Mouse (Mus musculus): ENCODE data around the gene Tulp4. TPM values are rescaled to one million over a fixed set of nuclear protein-coding genes. Genes with fewer than 3 reads are reported as not detected.

Gene Tulp4
- polyA plus RNA-seq, 1 experiment from 2014 or later: 159 TPM

DNA sequence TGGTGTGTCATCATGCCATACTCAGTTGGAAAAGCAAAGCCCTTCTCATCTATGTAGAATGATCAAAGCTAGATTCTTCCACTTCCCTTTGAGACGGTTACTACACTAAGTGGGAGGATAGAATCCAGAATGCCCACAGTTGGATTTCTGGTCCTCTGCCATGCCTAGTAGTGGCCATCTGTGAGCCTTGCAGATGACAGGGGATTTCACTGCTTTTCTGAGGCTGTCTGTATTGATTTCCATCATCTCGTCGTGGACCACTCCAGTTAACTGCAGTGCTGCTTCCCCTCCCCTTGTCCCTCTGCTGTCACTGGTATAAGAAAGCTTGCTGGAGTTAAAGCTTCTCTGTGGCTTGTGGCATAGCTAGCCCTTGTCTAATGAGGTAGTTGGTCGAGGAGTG, 23.1 kb downstream of the Tulp4 start:
- no peaks in the 10 kb centered on the region for H3K4me1 ChIP-seq
- H3K9me3 ChIP-seq (replicated peaks): no peaks in the 10 kb centered on the region
- no peak overlapping the region for H3K27ac ChIP-seq
- no peak overlapping the region for H3K4me3 ChIP-seq
- WGBS: 88% methylated on average over 4 of the region's 4 CpGs
- no peaks in the 10 kb centered on the region for H3K27me3 ChIP-seq (ENCODE audit: low read depth, poor library complexity, severe bottlenecking)
- DNase-seq (ENCODE audit: low spot score): no peak
- H3K36me3 ChIP-seq: peaks cover 29% of the 10 kb centered on the region

DNA sequence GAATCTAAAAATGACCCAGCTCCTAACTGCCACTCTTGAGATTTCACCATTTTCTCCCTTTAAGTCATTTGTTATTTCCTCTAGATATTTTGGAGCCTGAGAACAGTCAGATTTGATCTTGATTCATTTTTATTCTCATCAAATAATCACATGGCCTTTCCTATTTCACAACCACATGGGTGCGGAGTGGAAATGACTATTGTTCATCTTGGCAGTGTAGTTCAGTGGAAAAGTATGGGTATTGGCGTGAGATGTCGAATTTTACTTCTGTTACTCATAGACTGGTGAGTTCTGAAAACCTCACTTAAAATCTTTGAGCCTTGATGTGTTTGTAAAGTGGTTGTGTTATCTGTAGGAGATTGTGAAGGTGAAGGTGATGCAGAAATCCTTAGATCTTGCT, 24.8 kb downstream of the Tulp4 start:
- Histone ChIP-seq H3K36me3 (peaks cover 22% of the 10 kb centered on the region), H3K4me1 (no peaks in the 10 kb centered on the region), H3K4me3 (no peak overlapping the region), H3K27me3 (ENCODE audit: low read depth, poor library complexity, severe bottlenecking) (no peaks in the 10 kb centered on the region), H3K27ac (no peak overlapping the region), H3K9me3 (replicated peaks) (no peaks in the 10 kb centered on the region)
- 95% methylated on average over 3 of the region's 3 CpGs for WGBS
- DNase-seq (ENCODE audit: low spot score): no peak

DNA sequence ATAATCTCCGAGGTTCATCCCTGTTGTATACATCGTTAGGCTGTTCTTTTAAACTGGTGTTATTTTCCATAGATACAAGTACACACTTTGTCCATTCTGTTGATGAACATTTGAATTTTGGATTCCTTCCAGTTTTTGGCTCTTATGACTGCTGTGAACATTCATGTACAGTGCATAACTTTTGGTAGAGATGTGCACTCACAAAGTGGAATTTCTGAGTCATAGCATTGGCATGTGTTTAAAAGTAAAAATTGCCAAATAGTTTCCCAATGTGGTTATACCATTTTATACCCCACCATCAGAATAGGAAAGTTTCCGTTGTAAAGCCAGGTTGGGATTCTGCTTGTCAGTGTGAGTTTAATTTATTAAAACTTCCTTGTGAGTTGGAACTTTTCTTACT, 34.6 kb downstream of the Tulp4 start:
- no peak overlapping the region for H3K4me3 ChIP-seq
- H3K27ac ChIP-seq: no peak overlapping the region
- DNase-seq (ENCODE audit: low spot score): no peak
- H3K36me3 ChIP-seq: peaks cover 42% of the 10 kb centered on the region
- no peaks in the 10 kb centered on the region for H3K27me3 ChIP-seq (ENCODE audit: low read depth, poor library complexity, severe bottlenecking)
- H3K4me1 ChIP-seq: no peaks in the 10 kb centered on the region
- WGBS: 92% methylated on average over 3 of the region's 3 CpGs
- no peaks in the 10 kb centered on the region for H3K9me3 ChIP-seq (replicated peaks)

DNA sequence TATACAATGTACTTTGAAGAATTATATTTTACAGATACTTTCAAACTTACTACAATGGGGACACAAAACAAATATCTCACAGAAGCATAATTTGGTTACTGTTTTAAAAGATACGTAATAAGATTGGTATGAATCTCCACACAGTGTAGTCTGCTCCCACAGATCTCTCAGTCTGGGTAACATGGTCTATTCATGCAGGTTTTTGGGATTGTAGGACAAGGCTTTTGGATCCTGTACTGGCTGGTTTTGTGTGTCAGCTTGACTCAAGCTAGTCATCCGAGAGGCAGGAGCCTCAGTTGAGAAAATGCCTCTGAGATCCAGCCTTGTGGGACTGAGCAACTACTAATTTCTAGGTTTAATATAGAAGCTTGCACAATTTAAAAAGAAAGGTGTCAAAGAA, 35.1 kb downstream of the Tulp4 start:
- peaks cover 43% of the 10 kb centered on the region for H3K36me3 ChIP-seq
- H3K4me1 ChIP-seq: no peaks in the 10 kb centered on the region
- no peak overlapping the region for H3K27ac ChIP-seq
- H3K4me3 ChIP-seq: no peak overlapping the region
- DNase-seq (ENCODE audit: low spot score): no peak
- no peaks in the 10 kb centered on the region for H3K9me3 ChIP-seq (replicated peaks)
- WGBS: 95% methylated on average over 2 of the region's 2 CpGs
- H3K27me3 ChIP-seq (ENCODE audit: low read depth, poor library complexity, severe bottlenecking): no peaks in the 10 kb centered on the region

DNA sequence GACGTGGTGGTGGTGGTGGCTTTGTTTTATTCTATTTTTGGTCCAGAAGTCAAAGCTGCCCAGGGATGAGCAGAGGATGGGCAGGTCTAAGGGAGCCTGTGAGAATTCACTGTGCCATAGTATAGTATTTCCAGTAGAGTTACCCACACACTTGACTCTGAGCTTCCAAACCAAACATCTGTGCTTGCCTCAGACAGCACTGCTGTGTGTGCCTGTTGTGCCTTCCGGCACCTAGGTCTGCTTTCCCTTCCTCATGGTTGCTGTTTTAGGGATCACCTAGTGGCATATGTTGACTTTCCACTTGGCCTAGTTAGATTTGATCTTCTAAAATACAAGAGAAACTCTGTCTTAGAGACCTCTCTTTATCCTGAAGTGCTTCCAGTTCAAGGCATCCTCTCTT, 39.0 kb downstream of the Tulp4 start:
- WGBS: 97% methylated on average over 2 of the region's 2 CpGs
- Histone ChIP-seq H3K4me3 (no peak overlapping the region), H3K9me3 (replicated peaks) (no peaks in the 10 kb centered on the region), H3K27me3 (ENCODE audit: low read depth, poor library complexity, severe bottlenecking) (no peaks in the 10 kb centered on the region), H3K36me3 (peaks cover 23% of the 10 kb centered on the region), H3K27ac (no peak overlapping the region), H3K4me1 (no peaks in the 10 kb centered on the region)
- no peak for DNase-seq (ENCODE audit: low spot score)

DNA sequence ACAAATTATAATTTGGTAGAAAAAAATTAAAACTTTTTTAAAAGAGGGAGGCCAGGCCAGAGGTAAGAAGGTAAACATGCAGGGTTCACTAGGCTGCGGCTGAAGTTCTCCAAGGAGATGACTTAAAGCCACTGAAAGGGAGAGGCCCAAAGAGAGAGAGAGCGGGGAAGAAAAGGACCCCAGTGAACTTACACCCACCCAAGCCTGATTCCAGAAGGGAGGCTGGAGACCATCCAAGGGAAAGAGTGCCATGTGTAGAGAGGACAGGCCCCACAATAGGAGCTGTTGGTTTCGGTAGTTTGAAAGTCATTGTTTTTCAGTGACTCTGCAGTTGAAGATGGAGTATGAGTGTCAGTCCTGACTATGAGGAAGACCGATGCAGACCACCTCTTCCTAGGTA, 46.7 kb downstream of the Tulp4 start:
- H3K27me3 ChIP-seq (ENCODE audit: low read depth, poor library complexity, severe bottlenecking): no peaks in the 10 kb centered on the region
- H3K9me3 ChIP-seq (replicated peaks): no peaks in the 10 kb centered on the region
- 92% methylated on average over 4 of the region's 4 CpGs for WGBS
- DNase-seq (ENCODE audit: low spot score): no peak
- no peak overlapping the region for H3K27ac ChIP-seq
- H3K4me1 ChIP-seq: no peaks in the 10 kb centered on the region
- peaks cover 13% of the 10 kb centered on the region; the same call in 1 of the 2 replicates for H3K36me3 ChIP-seq
- no peak overlapping the region for H3K4me3 ChIP-seq

DNA sequence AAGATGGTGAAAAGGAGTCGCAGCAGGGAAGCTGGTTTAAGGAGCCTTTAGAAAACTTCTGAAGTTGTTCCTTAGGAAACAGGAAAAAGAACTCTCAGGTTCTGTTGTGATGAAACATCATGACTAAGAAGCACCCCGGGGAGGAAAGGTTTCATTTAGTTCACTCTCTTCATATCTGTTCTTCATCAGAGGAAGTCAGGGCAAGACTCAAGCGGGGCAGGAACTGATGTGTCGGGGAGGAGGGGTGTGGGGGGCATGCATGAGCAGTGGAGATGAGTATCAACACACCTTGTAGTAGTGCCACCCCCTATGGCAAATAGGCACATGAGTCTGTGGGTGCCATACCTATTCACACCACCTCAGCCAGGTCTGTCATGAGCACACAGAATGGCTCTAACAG, 47.3 kb downstream of the Tulp4 start:
- H3K36me3 ChIP-seq: peaks cover 13% of the 10 kb centered on the region; the same call in 1 of the 2 replicates
- no peaks in the 10 kb centered on the region for H3K4me1 ChIP-seq
- no peak for DNase-seq (ENCODE audit: low spot score)
- 87% methylated on average over 4 of the region's 4 CpGs for WGBS
- no peaks in the 10 kb centered on the region for H3K27me3 ChIP-seq (ENCODE audit: low read depth, poor library complexity, severe bottlenecking)
- H3K4me3 ChIP-seq: no peak overlapping the region
- no peaks in the 10 kb centered on the region for H3K9me3 ChIP-seq (replicated peaks)
- no peak overlapping the region for H3K27ac ChIP-seq

DNA sequence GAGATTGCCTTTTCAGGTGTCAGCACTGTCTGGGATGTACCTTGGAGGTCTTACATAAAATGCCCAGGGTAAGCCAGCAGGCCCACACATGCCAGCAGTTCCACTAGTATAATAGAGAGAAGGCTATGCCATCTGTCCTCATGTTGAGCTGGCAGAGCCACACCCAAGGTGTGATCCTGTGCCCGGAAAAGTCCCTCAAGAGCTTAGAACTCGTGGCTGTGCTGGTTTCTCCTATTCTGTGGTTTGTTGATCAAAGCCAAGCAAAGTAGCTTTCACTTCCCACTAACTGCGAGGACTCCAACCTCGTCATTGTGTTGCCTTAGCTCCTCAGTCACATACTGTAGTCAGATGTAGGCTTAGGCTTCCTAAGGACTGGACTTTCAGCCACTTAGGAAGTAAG, 48.1 kb downstream of the Tulp4 start:
- no peak overlapping the region for H3K27ac ChIP-seq
- no peaks in the 10 kb centered on the region for H3K27me3 ChIP-seq (ENCODE audit: low read depth, poor library complexity, severe bottlenecking)
- H3K4me1 ChIP-seq: no peaks in the 10 kb centered on the region
- no peaks in the 10 kb centered on the region for H3K9me3 ChIP-seq (replicated peaks)
- peaks cover 13% of the 10 kb centered on the region; the same call in 1 of the 2 replicates for H3K36me3 ChIP-seq
- H3K4me3 ChIP-seq: no peak overlapping the region
- DNase-seq (ENCODE audit: low spot score): no peak
- 77% methylated on average over 4 of the region's 4 CpGs for WGBS

DNA sequence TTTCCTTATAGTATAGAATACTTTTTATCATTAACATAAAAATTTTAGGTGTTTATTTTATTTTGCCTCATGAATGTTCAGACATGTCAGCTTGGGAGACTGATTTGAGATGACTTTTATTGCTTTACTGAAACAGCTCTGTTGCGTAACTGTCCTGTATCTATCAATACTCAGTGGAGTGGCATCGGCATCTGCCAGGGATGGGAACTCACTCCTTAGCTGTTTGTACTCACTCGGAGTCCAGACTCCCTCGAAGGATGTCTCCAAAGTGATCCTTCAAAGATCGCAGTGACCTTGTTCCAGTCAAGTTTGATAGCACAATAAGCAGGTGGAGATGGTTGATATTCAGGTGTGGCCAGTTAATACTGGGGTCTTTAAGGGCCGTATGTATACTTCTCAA, 54.3 kb downstream of the Tulp4 start:
- DNase-seq (ENCODE audit: low spot score): no peak
- no peak overlapping the region for H3K4me3 ChIP-seq
- 0 out of 2 replicates have a peak, but pooled peaks cover 6% of the 10 kb centered on the region for H3K36me3 ChIP-seq
- 94% methylated on average over 6 of the region's 6 CpGs for WGBS
- H3K27me3 ChIP-seq (ENCODE audit: low read depth, poor library complexity, severe bottlenecking): no peaks in the 10 kb centered on the region
- H3K4me1 ChIP-seq: no peaks in the 10 kb centered on the region
- no peaks in the 10 kb centered on the region for H3K9me3 ChIP-seq (replicated peaks)
- H3K27ac ChIP-seq: no peak overlapping the region

DNA sequence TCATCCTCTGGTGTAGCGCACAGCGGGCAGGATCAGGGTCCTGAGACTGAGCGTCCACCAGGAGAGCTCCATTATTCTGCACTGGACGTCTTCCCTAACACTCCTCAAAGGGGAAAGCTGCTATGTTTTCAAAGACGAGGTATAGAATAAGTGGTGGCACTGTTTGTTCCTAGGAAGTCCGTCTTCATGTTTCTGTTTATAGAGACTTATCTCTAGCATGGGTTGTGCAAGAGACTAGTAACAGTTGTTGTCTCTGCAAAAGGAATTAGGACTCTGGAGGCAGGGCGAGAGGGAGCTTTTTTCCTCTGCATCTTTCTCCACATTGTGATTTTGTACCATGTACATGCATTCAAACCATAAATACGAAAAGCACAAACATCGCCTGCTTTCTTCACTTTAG, 55.7 kb downstream of the Tulp4 start:
- Histone ChIP-seq H3K4me1 (no peaks in the 10 kb centered on the region), H3K9me3 (replicated peaks) (no peaks in the 10 kb centered on the region), H3K27ac (no peak overlapping the region), H3K36me3 (0 out of 2 replicates have a peak, but pooled peaks cover 5% of the 10 kb centered on the region), H3K4me3 (no peak overlapping the region), H3K27me3 (ENCODE audit: low read depth, poor library complexity, severe bottlenecking) (no peaks in the 10 kb centered on the region)
- 90% methylated on average over 9 of the region's 9 CpGs for WGBS
- DNase-seq (ENCODE audit: low spot score): no peak

DNA sequence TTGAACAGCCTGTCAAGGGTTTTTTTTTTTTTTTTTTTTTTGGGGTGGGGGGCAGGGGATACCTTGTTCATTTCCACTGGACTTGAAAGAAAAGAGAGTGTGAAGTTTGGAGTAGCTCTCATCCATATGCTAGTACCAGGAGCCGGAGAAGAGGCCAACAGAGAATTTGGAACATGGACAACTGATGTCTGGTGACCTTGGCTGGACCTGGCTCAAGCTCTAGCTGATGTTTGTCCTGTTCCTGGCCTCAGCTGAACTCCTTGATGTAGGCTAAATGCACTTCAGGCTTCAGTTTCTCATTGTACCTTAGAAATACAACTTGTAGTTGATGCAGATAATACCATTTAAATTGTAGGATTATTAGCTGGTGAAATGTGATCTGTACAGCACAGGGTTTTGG, 56.5 kb downstream of the Tulp4 start:
- Histone ChIP-seq H3K4me1 (no peaks in the 10 kb centered on the region), H3K27ac (no peak overlapping the region), H3K27me3 (ENCODE audit: low read depth, poor library complexity, severe bottlenecking) (no peaks in the 10 kb centered on the region), H3K36me3 (no peaks in the 10 kb centered on the region), H3K9me3 (replicated peaks) (no peaks in the 10 kb centered on the region), H3K4me3 (no peak overlapping the region)
- no peak for DNase-seq (ENCODE audit: low spot score)
- 88% methylated on average over 1 of the region's 1 CpGs for WGBS

DNA sequence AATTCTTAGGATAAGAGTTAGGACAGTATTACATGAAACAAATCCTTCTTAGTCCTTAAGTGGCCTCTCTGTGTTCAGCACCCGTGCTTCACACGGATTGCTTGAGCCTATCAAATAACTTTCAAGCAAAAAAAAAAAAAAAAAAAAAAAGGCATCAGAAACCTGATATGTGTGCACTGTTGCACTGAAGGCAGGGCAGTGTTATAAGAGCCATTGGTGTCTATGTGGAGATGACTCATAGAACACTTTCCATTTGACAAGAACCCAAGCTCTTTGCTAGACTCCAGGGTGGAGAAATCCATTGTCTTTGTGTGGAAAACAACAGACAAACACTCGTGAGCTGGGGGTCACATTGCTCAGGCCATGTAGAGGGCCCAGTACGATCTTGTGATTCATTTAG, 58.7 kb downstream of the Tulp4 start:
- 84% methylated on average over 4 of the region's 4 CpGs for WGBS
- H3K36me3 ChIP-seq: no peaks in the 10 kb centered on the region
- H3K9me3 ChIP-seq (replicated peaks): no peaks in the 10 kb centered on the region
- no peaks in the 10 kb centered on the region for H3K4me1 ChIP-seq
- no peak overlapping the region for H3K4me3 ChIP-seq
- DNase-seq (ENCODE audit: low spot score): no peak
- no peaks in the 10 kb centered on the region for H3K27me3 ChIP-seq (ENCODE audit: low read depth, poor library complexity, severe bottlenecking)
- H3K27ac ChIP-seq: no peak overlapping the region

DNA sequence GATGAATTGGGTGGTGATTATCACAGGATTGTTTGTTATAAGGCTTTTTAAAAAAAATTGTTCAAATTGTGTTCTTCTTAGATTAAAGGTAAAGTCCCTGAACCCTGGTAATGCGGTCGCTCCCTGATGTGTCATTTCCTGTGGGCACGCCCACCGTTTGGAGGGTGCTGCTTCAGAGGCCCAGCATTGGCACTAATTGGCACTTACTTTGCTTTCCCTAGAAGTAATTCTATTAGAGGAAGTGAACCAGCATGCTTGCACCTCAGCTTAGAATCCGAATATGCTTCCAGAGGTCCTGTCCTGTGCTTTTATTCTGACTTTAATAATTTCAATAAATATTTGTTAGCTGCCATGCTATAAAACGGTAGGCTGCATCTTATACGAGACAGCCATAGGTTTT, 66.2 kb downstream of the Tulp4 start:
- H3K4me1 ChIP-seq: peaks cover 11% of the 10 kb centered on the region
- H3K27me3 ChIP-seq (ENCODE audit: low read depth, poor library complexity, severe bottlenecking): no peaks in the 10 kb centered on the region
- no peaks in the 10 kb centered on the region for H3K9me3 ChIP-seq (replicated peaks)
- DNase-seq (ENCODE audit: low spot score): no peak
- H3K36me3 ChIP-seq: peaks cover 23% of the 10 kb centered on the region
- no peak overlapping the region for H3K4me3 ChIP-seq
- H3K27ac ChIP-seq: no peak overlapping the region
- WGBS: 74% methylated on average over 7 of the region's 7 CpGs

DNA sequence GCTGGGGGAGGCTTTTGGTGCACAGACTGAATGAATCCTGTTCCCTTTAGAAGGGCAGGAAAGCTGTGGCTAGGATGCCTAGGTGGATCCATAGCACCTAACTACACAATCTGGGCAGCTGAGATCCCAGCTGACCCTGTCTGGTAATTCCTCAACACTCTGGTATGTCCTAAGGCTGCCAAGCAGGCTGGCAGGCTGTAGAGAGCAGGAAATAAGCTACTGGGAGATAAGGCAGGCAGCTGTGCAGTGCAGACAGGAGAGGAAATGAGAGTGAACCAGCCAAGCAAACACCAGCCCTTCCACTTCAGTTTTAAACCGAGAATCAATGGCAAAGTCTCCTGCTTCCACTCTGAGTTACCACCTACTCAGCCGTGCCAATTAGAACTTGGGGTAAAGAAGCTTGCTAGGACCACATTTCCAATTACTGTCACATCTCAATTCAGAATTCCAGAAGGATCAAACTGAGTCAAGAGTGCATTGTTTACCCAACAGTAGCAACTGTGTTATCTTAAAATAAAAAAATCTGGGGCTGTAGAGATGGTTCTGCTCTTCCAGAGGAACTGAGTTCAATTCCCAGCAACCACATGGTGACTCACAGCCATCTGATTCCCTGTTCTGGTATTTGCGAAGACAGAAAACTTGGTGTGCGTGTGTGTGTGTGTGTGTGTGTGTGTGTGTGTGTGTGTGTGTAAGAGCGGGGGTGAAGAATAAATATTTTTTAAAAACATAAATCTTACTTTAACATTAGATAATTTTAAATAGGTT, 66.9 kb downstream of the Tulp4 start:
- Histone ChIP-seq H3K36me3 (peaks cover 30% of the 10 kb centered on the region), H3K9me3 (replicated peaks) (no peaks in the 10 kb centered on the region), H3K4me1 (peaks cover 11% of the 10 kb centered on the region), H3K27me3 (ENCODE audit: low read depth, poor library complexity, severe bottlenecking) (no peaks in the 10 kb centered on the region), H3K4me3 (no peak overlapping the region), H3K27ac (peak overlapping the region; percentile 50; the same call in 1 of the 2 replicates)
- WGBS: 79% methylated on average over 5 of the region's 5 CpGs
- DNase-seq (ENCODE audit: low spot score): no peak

All from limb, embryonic 10.5 days (tissue).